Mouse (Mus musculus) kidney, adult 2 months (tissue): ENCODE data around the gene Acot8. TPM values are rescaled to one million over a fixed set of nuclear protein-coding genes. Genes with fewer than 3 reads are reported as not detected.

ENCODE experiments used
- DNase-seq: peaks from one replicate; pipeline ENCODE4 v3.0.0; 2021
- H3K27ac ChIP-seq: fragments of 200-500 bp; 2 replicates; pipeline ENCODE4 v1.5.1; 2012; ENCODE audit warnings: low read depth, low read length, control low read depth, inconsistent platforms; ENCODE audit not compliant: insufficient read depth
- H3K27me3 ChIP-seq: fragments of 200-500 bp; replicated peaks from 2 replicates; pipeline ENCODE4 v1.6.1; 2012; ENCODE audit warnings: mild to moderate bottlenecking, moderate library complexity, low read length, inconsistent platforms; ENCODE audit not compliant: control insufficient read depth, insufficient read depth
- H3K36me3 ChIP-seq: fragments of 200-500 bp; 2 replicates; pipeline ENCODE4 v1.6.1; 2012; ENCODE audit warnings: mild to moderate bottlenecking, moderate library complexity, low read length, inconsistent platforms; ENCODE audit not compliant: control insufficient read depth, insufficient read depth
- H3K4me1 ChIP-seq: fragments of 200-500 bp; 2 replicates; pipeline ENCODE4 v1.6.1; 2011; ENCODE audit warnings: low read length; ENCODE audit not compliant: control insufficient read depth, insufficient read depth
- H3K4me3 ChIP-seq: fragments of 200-500 bp; 2 replicates; pipeline ENCODE4 v1.5.1; 2011; ENCODE audit warnings: mild to moderate bottlenecking, low read depth, low read length, control low read depth; ENCODE audit not compliant: insufficient read depth
- CTCF ChIP-seq: fragments of 200-500 bp; conservative IDR thresholded peaks from 2 replicates; pipeline ENCODE4 v1.5.1; 2011; ENCODE audit warnings: low read depth, mild to moderate bottlenecking, control low read depth, low read length, moderate library complexity, mixed read lengths; ENCODE audit not compliant: insufficient read depth, insufficient read length
- POLR2A ChIP-seq: fragments of 200-500 bp; IDR thresholded peaks from one replicate; pipeline ENCODE4 v1.6.1; 2011; ENCODE audit warnings: low read depth, low read length, control low read depth
- WGBS: fragments of 180-500 bp; shearing (Covaris S2); methylation state at CpG from one replicate; pipeline ENCODE4 v1.1.7; 2018; 5-methylcytosine and 5-hydroxymethylcytosine counted together
- polyA plus RNA-seq: library from polyadenylated mRNA; depleted of rRNA; stranded (reverse); fragments of >200 nt; gene quantifications from 2 replicates; pipeline ENCODE4 v1.2.3, GENCODE M21; 2012; rRNA removed

Acot8 gene
- polyA plus RNA-seq, 1 experiment, result 68.4 TPM

GRCm38 (mm10) chr2:164745843-164746479 is 58.7 kb downstream of the Acot8 start, which contains the start of the genes Wfdc3 and Dnttip1:
Gene Wfdc3, minus strand, starts transcription at chr2:164745931.
Gene Dnttip1, plus strand, starts transcription at chr2:164745983.
- DNase-seq, result peak; percentile 96
- Histone ChIP-seq H3K4me3 (peak within 1 kb of the TSS; percentile 72), H3K27ac (no peak within 1 kb of the TSS), H3K4me1 (peaks cover 9% of the 10 kb centered on the region; the same call in 1 of the 2 replicates), H3K36me3 (no peaks in the 10 kb centered on the region), H3K27me3 (no peaks in the 10 kb centered on the region)
- TF ChIP-seq POLR2A, result peak; percentile 2
- no peak for TF ChIP-seq CTCF
- under 1% methylated on average over 70 of the region's 70 CpGs for WGBS

- H3K27me3 ChIP-seq, result no peaks in the 10 kb centered on the region
- H3K4me1 ChIP-seq, result peaks cover 9% of the 10 kb centered on the region; the same call in 1 of the 2 replicates
- no peak overlapping the region for H3K27ac ChIP-seq
- WGBS, result 43% methylated on average over 13 of the region's 13 CpGs
- no peak for DNase-seq
- TF ChIP-seq POLR2A (no peak), CTCF (no peak)
- H3K36me3 ChIP-seq, result no peaks in the 10 kb centered on the region
- peak overlapping the region; percentile 72 for H3K4me3 ChIP-seq
Measured at GRCm38 (mm10) chr2:164744987-164745386, 59.7 kb downstream of the Acot8 start.

Other genes starting within 250 kb of the Acot8 start
- 459 and 460 TPM in 2 replicates for gene Wfdc2, start 242.5 kb downstream of the Acot8 start, polyA plus RNA-seq
- gene Spint3, start 231.4 kb downstream of the Acot8 start, polyA plus RNA-seq, result not detected in 2 replicates
- not detected in 2 replicates for gene Wfdc6a, start 219.4 kb downstream of the Acot8 start, polyA plus RNA-seq
- gene Eppin, start 211.3 kb downstream of the Acot8 start, polyA plus RNA-seq, result not detected in 2 replicates
- not detected in 2 replicates for gene Wfdc6b, start 191.4 kb downstream of the Acot8 start, polyA plus RNA-seq
- gene Wfdc8, start 191.3 kb downstream of the Acot8 start, polyA plus RNA-seq, result not detected in 2 replicates
- gene Wfdc16, start 166.1 kb downstream of the Acot8 start, polyA plus RNA-seq, result 9.2 and 10.3 TPM in 2 replicates
- gene Wfdc10, start 148.8 kb downstream of the Acot8 start, polyA plus RNA-seq, result not detected in 2 replicates
- not detected in 2 replicates for gene Wfdc9, start 148.3 kb downstream of the Acot8 start, polyA plus RNA-seq
- gene Wfdc11, start 130.8 kb downstream of the Acot8 start, polyA plus RNA-seq, result not detected in 2 replicates
- not detected in 2 replicates for gene Wfdc13, start 119.8 kb downstream of the Acot8 start, polyA plus RNA-seq
- not detected in 2 replicates for gene Spint4, start 106.4 kb downstream of the Acot8 start, polyA plus RNA-seq
- gene Spint5, start 89.6 kb downstream of the Acot8 start, polyA plus RNA-seq, result not detected in 2 replicates
- gene Wfdc3, start 59.0 kb downstream of the Acot8 start, polyA plus RNA-seq, result 0.57 and 1.0 TPM in 2 replicates
- 32.6 and 34.5 TPM in 2 replicates for gene Dnttip1, start 58.9 kb downstream of the Acot8 start, polyA plus RNA-seq
- 6.6 and 7.1 TPM in 2 replicates for gene Ube2c, start 35.0 kb downstream of the Acot8 start, polyA plus RNA-seq
- gene Tnnc2, start 24.9 kb downstream of the Acot8 start, polyA plus RNA-seq, result 124 TPM in 1 of 2 replicates, not detected in the other
- 23.2 and 32.9 TPM in 2 replicates for gene Snx21, start 19.1 kb downstream of the Acot8 start, polyA plus RNA-seq
- 2.2 and 2.7 TPM in 2 replicates for gene Zswim3, start 216 bp upstream of the Acot8 start, polyA plus RNA-seq
- gene Zswim1, start 17.8 kb upstream of the Acot8 start, polyA plus RNA-seq, result 11.7 and 11.8 TPM in 2 replicates
- gene Spata25, start 23.7 kb upstream of the Acot8 start, polyA plus RNA-seq, result 0.20 TPM in 1 of 2 replicates, not detected in the other
- gene Ctsa, start 28.0 kb upstream of the Acot8 start, polyA plus RNA-seq, result 504 and 687 TPM in 2 replicates
- gene Neurl2, start 28.6 kb upstream of the Acot8 start, polyA plus RNA-seq, result 3.7 and 4.7 TPM in 2 replicates
- gene Pltp, start 52.8 kb upstream of the Acot8 start, polyA plus RNA-seq, result 39.6 and 41.5 TPM in 2 replicates
- 37.2 and 43.1 TPM in 2 replicates for gene Pcif1, start 74.4 kb upstream of the Acot8 start, polyA plus RNA-seq
- gene Zfp335, start 106.9 kb upstream of the Acot8 start, polyA plus RNA-seq, result 20.4 and 25.7 TPM in 2 replicates
- 1.7 and 1.8 TPM in 2 replicates for gene Mmp9, start 135.9 kb upstream of the Acot8 start, polyA plus RNA-seq
- 1.5 and 2.2 TPM in 2 replicates for gene Slc12a5, start 155.9 kb upstream of the Acot8 start, polyA plus RNA-seq
- gene Ncoa5, start 230.0 kb upstream of the Acot8 start, polyA plus RNA-seq, result 31.3 and 34.4 TPM in 2 replicates